Comparison of ENCODE assay signal across 20 mouse cellular contexts in genomic region chr7:74908311-74908962, GRCm38 (mm10).
DNase-seq lines count a peak whose midpoint lies in the region; ATAC-seq and TF ChIP-seq lines count a peak whose summit lies in the region.
"Had no signal": no experiment of that assay in that cellular context is flagged by ENCODE, and none has a peak within 500 bp of the region (broad histone marks: within the 10 kb centered on the region; RNA-seq: fewer than 3 reads in every experiment).

No protein-coding gene starts in this region.

- H3K4me3 ChIP-seq in lung, embryonic 15.5 days: no peak overlapping the region
- no peak overlapping the region for H3K4me3 ChIP-seq in left cerebral cortex, adult 2 months
- H3K4me3 ChIP-seq: embryonic facial prominence, embryonic 15.5 days; hindbrain, embryonic 13.5 days; myocyte had no signal

- WGBS in lung, embryonic 15.5 days: 43% methylated on average over 3 of the region's 3 CpGs

- no peak overlapping the region for H3K9ac ChIP-seq in lung, embryonic 15.5 days
- H3K9ac ChIP-seq: embryonic facial prominence, embryonic 15.5 days; hindbrain, embryonic 13.5 days; liver, embryonic 14.5 days had no signal

- H3K4me2 ChIP-seq in lung, embryonic 15.5 days: no peak overlapping the region
- H3K4me2 ChIP-seq: embryonic facial prominence, embryonic 15.5 days; hindbrain, embryonic 13.5 days; midbrain, embryonic 11.5 days had no signal

- no peaks in the 10 kb centered on the region for H3K4me1 ChIP-seq in lung, embryonic 15.5 days
- H3K4me1 ChIP-seq: embryonic facial prominence, embryonic 15.5 days; hindbrain, embryonic 13.5 days had no signal

- H3K27ac ChIP-seq in lung, embryonic 15.5 days: no peak overlapping the region
- H3K27ac ChIP-seq in left cerebral cortex, adult 2 months: no peak overlapping the region
- H3K27ac ChIP-seq: embryonic facial prominence, embryonic 15.5 days; hindbrain, embryonic 13.5 days; liver, embryonic 14.5 days; stomach, postnatal 0 days had no signal

- peak; percentile 55; the same call in 1 of the 2 replicates for ATAC-seq in lung, embryonic 15.5 days (ENCODE audit: borderline replicate concordance, extremely low read depth, low FRiP score, low TSS enrichment)
- ATAC-seq in common myeloid progenitor, adult 5-6 weeks (replicated peaks; ENCODE audit: low read depth, poor library complexity, severe bottlenecking): peak; percentile 99
- ATAC-seq: intestine, postnatal 0 days had no signal

- TF ChIP-seq CTCF in left cerebral cortex, adult 2 months (IDR thresholded peaks at IDR 0.05): no peak

- H3K9me3 ChIP-seq in lung, embryonic 15.5 days: no peaks in the 10 kb centered on the region
- H3K9me3 ChIP-seq: embryonic facial prominence, embryonic 15.5 days; hindbrain, embryonic 13.5 days had no signal

- H3K27me3 ChIP-seq in lung, embryonic 15.5 days: no peaks in the 10 kb centered on the region
- H3K27me3 ChIP-seq: embryonic facial prominence, embryonic 15.5 days; hindbrain, embryonic 13.5 days had no signal

- no peak for DNase-seq in lung, postnatal 4 days
- peak; percentile 14 for DNase-seq in hindlimb bud, embryonic 11.5 days (ENCODE audit: extremely low spot score, low read depth, low spot score)
- DNase-seq in frontal cortex, postnatal 10 days (ENCODE audit: low spot score in 2 of 2): no peak
- DNase-seq in kidney, adult 18-20 months: no peak
- DNase-seq in left cerebral cortex, adult 2 months (ENCODE audit: extremely low spot score in 1 of 2, low spot score in 2 of 2): no peak
- DNase-seq: adrenal gland, postnatal 10 days; cerebellum, adult 9-11 months; heart, adult 11 months; kidney, postnatal 25 days; right cerebral cortex, adult 18-20 months; thymus, postnatal 14 days had no signal

- H3K36me3 ChIP-seq in lung, embryonic 15.5 days: no peaks in the 10 kb centered on the region
- H3K36me3 ChIP-seq: embryonic facial prominence, embryonic 15.5 days; hindbrain, embryonic 13.5 days had no signal

- intact Hi-C loops in left cerebral cortex, adult 2 months (cut with DNase I): no loop called here
